Mouse (Mus musculus) left cerebral cortex, postnatal 14 days (tissue): Measurements from ENCODE around the gene 2310022B05Rik. TPM values are rescaled to one million over a fixed set of nuclear protein-coding genes. Genes with fewer than 3 reads are reported as not detected.

ENCODE experiments used
- DNase-seq, 2 experiments: peaks; one replicate each; pipeline ENCODE4 v3.0.0; 2021 to 2022; ENCODE audit warnings: low spot score in 2 of 2, mixed read lengths in 1 of 2
- intact Hi-C: fragments of 180-260 bp; cut with DNase I; formaldehyde crosslinking; loops from one replicate; pipeline ENCODE4 v1.15.1; 2025
- total RNA-seq, 2 experiments: library from RNA; stranded (reverse); gene quantifications; 2 replicates each; pipeline ENCODE4 v1.2.3; 2021

Gene 2310022B05Rik
- total RNA-seq, 2 experiments from 2014 or later: 50.4 to 60.0 TPM

DNA sequence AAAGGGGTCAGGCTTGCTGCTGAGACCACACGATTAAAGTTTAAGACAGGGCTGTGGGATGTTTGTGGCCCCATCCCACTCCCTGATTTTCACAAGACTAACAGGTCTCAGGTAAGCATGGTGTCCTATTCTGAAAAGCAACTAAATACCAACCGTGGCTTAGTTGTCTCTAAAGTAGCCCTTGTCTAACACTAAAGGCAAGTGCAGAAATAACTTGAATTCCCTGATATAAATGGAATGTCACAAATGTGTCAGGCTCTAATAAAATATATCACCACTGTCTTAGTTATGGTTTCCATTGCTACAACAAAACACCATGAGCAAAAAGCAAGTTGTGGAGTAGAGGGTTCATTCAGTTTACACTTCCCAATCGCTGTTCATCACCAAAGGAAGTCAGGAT lies 1.2 kb upstream of the 2310022B05Rik start:
- DNase-seq: no peak
- intact Hi-C loops: loop anchor here (5.0 to 10.0 kb wide), 2 partner anchors 47 to 270 kb away; no protein-coding TSS in a partner anchor

DNA sequence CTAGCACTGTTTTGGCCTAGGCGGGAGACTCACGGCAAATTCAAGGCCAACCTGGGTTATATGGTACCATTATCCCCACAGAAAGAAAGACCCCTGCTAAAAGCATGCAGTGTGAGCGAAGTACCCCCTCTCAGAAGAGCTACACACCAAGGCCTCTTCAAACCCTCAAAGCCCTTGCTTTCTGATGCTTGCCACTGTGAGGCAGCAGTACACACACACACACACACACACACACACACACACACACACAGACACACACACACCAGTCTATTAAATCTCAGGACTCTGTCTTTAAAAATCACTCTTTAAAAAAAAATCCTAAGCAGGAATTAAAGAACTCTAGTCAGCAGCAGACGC lies 683 bp upstream of the 2310022B05Rik start:
- DNase-seq: no peak
- intact Hi-C loops: loop anchor here (5.0 to 10.0 kb wide), 2 partner anchors 47 to 269 kb away; no protein-coding TSS in a partner anchor

DNA sequence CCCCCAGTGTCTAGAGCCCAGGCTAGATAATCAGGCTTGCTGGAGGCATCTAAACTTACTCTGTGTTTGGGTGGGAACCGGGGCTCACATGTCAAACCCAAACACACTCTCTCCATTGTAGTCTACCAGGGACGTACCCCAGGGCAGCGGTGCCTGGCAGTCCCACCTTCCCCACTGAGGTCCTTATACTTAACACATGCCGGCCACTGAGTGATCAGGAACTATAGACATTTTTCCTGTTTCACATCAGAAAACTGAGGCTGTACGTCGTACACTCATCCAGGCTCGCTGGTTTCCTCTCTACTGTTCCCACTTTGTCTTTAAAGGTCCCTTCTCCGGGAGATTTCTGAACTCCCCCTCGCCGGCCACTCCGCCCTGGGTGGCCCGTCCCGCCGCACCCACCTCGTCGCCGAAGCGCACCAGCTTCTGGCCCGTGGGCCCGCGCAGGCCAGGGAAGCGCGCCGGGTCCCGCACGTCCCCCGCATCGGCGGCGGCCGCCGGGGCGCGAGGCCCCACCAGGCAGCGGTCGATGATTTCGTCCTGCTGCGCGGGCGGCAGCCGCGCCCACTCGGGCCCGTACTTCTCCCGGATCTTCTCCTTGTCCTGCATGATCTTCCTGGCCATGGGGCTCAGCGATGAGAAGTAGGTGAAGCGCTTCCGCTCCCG lies 590 bp downstream of the 2310022B05Rik start:
- intact Hi-C loops: loop anchor here (5.0 to 10.0 kb wide), 2 partner anchors 45 to 268 kb away; no protein-coding TSS in a partner anchor
- no peak for DNase-seq

DNA sequence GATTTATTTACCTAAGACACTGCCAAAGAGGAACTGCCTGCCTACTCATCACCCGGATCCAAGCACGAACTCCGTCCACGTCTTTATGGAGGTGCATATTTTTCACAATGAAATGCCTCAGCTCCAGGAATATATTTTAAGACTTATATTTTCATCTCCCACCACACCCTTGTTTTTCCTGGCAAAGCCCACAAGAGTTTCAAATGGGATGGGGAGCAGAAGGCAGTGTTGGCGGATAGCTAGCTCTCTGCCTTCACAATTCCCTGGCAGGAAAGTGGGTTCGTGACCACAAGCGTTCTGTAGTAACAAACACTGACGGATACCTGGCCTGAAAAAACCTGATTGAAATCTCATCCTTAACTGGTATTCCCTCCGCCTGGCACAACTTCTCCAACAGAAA lies 1.4 kb downstream of the 2310022B05Rik start:
- DNase-seq: peak; percentile 48 to 49
- intact Hi-C loops: loop anchor here (5.0 to 10.0 kb wide), 2 partner anchors 44 to 267 kb away; no protein-coding TSS in a partner anchor

DNA sequence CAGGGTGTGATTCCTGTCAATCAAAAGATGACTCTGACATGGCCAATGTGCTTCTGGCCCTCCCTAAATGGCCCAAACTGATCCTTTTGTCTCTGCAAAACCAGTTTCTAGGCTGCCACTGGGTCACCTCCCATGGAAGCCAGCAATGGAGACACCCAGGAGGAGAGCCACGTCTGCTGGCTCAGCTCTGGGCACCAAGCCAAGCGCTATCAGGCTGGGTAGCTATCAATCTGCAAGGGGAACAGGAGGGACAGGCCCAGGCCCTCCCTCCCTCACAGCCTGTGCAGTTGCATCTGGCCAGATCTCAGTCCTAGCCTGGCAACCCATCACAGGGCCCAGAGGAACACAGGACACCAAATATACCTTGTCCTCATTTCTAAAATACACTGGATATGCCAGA lies 4.8 kb downstream of the 2310022B05Rik start:
- peak in 1 of 2 experiments; percentile 52 for DNase-seq
- intact Hi-C loops: no loop called here

DNA sequence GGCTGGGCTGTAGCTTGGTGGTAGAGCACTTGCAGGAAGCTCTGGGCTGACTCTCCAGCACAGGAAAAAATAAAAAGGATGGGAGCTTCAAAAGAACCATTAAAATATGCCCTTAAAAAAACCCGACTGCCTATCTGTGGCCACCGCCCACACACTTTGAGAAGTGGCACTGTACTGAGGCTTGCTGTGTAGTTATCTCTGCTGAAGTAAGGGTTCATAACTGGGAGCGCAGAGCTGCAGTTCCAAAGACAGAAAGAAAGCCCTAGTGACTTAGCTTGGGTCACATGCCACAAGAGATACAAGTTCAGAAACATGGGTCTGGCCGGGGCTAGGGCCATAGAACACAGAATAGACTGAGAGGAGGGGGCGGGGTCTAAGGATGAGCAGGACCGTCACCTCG lies 5.2 kb downstream of the 2310022B05Rik start:
- intact Hi-C loops: no loop called here
- DNase-seq: no peak

DNA sequence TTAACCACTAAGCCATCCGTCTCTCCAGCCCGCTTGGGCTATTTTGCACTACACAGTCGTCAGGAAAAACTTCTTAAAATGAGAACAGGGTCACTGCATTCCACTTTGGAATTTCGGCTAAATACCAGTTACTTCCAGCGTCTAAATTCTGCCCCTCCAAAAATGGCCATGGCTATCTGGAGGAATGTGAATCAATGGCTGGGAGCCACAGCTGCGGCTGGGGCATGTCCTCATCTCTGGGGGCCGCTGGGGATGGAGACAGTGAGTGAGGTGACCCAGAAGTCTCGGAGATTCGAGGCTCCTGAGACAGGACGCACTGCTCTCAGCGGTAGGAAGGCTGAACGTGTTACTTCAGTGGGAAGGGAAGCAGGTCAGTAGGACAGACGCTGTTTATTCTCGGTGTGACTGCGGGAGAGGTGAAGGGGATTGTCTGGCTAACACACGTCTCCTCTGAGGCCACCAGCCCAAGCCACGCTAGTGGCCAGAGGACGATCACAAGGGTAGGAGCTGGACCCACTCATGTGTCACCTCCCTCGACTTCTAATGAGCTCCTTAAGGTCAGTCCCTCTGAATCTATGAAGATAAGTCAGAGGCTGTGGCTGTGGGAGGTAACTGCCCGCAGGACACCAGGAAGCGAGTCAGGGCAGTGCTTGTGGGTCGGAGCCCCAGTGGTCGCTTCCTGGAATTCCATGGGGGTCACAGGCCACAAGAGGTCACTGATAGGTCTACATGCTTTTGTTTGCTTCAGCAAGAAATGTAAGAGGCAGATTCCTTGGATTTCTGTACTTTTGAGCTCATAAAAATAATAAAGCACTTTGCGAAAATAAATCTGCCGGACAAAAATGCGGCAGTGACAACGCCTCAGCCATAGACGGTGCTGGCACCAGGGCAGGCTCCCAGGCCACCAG lies 9.3 kb downstream of the 2310022B05Rik start:
- DNase-seq: no peak
- intact Hi-C loops: no loop called here

DNA sequence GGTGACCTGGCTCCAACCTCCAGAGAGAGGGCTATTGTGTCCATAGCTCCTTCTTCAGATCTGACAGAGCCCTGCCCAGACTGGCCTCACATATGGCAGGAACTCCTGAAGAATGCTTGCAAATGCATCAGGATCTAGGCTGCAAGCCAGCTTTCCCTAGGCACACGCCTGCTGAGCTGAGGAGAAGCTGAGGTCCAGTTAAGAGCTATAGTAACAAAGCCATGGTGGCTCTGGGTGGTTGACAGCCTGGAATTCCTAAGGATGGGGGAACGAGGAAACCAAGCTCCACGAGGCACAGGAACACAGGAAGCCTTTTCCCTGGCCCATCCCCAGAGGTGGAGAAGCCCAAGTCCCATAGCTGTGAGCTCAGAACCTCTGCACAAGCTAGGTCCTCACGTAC lies 10.6 kb downstream of the 2310022B05Rik start:
- peak in 1 of 2 experiments; percentile 30 for DNase-seq
- intact Hi-C loops: no loop called here

DNA sequence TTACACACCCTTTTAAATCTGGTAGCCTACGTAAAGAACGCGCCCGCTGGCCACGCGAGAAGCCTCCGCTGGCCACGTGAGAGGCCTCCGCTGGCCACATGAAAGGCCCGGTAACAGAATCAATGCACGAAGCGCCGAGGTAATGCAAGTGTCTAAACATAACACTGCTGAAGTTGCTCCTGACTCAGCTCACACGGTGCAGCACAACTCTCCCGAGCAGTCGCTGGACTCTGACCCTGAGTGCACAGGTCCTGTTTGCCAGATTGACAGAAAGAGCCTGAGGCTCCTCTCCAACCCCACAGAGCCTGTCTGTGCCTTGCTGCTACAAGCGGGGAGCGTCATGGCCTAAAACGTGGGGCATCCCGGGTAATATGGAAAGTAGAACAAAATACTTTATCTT lies 11.4 kb downstream of the 2310022B05Rik start:
- intact Hi-C loops: no loop called here
- no peak for DNase-seq

DNA sequence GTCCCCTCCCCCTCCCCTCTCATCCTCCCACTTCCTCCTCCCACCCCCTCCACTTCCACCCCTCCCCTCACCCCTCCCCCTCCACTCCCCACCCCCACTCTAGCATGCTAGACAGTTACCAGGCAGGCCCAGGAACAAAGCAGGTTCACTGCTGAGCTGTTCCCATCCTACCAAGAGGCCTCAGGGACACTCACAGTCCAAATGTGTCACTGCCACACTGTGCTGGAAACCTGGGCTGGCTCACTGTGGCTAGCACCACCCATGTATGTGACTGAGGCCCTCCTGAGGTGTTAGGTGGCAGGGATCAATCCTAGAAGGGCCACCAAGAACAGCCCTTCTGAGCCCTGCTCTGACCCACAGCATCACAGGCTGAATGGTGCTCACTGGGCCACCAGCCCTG lies 14.9 kb downstream of the 2310022B05Rik start:
- no peak for DNase-seq
- intact Hi-C loops: no loop called here

DNA sequence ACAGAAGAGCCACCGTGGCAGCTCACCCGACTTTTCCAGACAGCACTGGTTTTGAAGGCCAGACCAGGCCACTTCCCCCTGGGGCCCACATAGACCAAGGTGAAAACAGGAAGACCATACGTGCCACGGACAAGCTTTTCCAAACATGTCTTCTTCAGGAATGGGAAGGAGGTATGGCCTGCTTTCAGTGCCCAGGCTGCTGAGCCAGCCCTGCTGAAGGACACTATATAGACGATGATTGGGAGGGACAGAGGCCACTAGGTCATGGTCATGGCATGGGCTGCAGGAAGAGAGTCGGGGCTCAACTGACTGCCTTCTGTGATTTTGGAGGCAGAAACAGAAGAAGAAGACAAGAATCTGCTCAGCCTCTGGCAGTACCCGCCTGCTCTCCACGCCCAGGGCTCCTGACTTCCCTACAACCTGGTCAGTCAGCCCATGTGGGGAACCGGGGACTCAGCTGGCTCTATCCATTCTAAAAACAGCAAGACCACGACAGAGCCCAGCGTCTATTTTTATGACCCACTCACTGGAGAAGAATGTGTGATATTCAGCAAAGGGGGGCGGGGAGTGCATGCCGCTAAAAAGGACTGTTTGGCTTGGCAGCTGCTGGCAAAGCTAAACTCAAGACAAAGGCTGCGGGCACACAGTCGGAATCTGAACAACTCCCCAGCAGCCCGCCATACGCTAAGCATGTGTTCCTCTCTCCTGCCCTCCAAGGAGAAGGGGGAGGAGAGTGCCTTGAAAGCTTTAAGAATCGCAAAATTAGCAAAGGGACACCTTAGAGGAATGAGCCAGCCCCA lies 19.4 kb downstream of the 2310022B05Rik start:
- DNase-seq: peak; percentile 74 to 91

DNA sequence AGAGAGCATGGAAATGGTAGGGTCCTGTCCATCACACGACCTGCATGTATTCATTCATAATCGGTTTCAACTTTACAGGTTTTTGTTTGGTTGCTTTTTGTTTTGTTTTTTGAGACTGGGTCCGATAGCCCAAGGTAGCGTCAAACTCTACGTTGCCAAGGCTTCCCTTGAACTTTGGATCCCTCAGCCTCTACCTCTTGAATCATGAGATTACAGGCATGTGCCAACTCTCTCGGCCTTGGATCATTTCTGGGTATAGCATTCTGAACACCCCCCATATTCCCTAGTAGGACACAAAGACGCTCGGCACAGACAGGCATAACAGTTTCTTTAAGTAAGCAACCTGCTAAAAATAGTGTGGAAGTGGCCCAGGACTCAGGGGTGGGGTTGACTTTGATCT lies 21.6 kb downstream of the 2310022B05Rik start:
- DNase-seq: no peak
- intact Hi-C loops: no loop called here

More for the DNA sequence above, 19.4 kb downstream of the 2310022B05Rik start:
- intact Hi-C loops: no loop called here

DNA sequence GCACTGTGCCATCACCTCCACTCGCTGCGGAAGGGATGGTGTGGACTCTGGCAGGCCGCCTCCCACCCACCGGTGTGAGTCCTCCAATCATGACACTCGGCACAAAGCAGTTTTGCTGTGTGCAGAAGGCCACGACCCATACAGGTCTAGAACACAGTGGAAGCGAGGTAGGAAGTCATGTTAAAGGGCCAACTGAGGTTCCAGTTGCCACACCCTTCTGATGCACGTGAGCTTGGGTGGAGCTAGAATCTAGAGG lies 28.0 kb downstream of the 2310022B05Rik start:
- no peak for DNase-seq
- intact Hi-C loops: no loop called here

DNA sequence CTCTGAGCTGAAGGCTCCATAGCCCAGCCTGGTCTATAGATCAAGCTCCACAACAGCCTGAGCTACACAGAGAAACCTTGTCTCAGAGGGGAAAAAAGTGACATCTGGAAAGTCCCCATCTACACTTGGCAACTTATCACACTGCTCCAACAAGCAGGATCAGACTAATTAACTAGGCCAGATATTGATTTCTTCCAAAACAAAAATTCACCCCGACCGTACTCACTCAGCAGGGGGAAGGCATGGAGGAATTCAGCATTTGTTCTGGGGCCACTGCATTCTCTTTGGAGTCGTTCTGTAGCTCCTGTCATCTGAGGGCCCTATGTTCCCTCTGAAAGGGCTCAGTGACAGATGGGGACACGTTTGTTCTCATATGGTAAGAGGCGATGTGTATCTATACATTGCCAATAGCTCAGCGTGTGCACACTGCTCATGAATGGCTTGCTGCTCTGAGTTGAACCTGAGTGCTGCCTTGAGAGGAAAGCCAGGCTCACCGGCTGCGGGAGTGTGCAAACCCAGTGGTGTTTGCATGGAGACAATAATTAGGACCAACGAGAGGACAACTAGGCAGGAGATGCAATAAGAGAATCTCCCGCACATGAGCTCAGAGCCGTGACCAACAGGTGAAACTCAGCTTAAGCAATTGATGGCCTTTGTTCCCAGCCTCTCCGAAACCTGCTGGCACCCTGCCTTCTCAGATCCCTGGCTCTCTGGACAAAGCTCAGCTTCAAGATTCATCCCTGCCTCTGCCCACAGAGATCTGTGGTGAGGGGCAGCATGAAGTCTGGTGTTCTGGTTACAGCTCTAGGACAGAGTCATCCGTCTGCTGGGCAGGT lies 28.5 kb downstream of the 2310022B05Rik start:
- DNase-seq: no peak
- intact Hi-C loops: no loop called here

DNA sequence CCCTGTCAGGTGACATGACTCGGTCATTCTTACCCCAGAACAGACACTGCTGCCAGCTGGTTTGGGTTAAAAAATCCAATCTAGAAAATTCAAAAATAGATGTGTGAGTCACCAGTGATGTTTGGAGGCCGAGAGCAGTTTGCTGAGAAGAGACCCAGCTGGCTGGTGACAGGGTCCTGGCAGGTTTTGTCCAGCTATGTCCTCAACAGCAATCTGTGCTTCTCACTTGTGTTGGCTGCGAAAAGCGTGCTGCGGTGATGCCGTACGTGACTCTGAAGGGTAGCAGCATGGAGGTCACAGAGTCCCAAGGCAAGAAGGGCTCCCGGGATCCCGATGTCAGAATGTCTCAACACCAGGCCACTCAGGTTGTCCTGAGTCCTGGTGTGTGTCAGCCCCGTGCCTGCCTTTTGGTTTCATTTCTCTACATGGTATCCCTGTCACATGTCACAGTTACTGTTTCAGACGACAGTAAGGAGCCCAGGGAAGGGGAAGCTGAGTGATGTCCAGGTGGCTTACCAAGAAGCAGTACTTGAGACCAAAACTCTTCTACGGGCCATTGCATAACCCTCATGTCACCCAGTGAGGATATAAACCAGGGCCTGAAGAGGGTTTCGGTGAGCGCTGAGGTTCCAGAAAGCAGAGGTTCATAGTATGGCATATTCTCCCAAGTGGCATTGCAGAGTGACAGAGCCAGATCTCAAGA lies 30.0 kb downstream of the 2310022B05Rik start:
- intact Hi-C loops: no loop called here
- peak; percentile 29 to 78 for DNase-seq

DNA sequence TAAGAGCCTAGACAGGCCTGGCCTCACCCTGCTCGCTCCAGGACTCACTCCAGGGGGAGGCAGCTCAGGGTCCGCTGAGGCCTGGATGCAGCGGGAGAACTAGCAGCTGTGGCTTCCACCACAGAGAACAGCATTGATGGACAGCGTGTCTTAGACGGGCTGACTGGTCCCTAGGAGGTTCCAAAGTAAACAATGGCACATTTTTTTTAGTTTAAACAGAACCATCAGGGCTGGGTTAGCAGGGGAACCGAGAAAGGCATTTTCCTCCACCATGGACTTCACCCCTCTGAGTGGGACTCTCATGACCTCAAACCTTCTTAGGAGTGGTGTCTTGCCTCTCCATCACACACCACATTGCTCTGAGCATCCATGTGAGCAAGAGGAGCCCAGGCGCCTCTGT lies 31.2 kb downstream of the 2310022B05Rik start:
- no peak for DNase-seq
- intact Hi-C loops: no loop called here

DNA sequence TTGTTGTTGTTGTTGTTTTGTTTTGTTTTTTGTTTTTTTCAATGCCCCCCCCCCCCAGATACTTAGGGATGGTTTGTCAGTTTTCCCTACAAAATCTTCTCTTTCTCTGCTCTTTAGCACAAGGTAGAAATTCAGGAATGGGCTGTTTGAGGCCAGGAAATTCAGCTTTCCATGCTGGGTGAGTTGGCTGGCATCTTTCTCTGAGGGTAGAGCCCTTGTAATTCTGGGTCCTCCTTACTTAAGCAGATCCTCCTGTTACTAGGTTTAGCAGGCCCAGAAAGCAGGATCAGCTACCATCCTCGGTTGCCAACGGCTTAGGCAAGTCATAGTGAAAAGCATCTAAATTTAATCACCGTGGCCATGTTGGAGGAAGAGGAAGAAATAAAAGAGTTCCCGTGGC lies 32.3 kb downstream of the 2310022B05Rik start:
- peak in 1 of 2 experiments; percentile 34 for DNase-seq
- intact Hi-C loops: no loop called here

DNA sequence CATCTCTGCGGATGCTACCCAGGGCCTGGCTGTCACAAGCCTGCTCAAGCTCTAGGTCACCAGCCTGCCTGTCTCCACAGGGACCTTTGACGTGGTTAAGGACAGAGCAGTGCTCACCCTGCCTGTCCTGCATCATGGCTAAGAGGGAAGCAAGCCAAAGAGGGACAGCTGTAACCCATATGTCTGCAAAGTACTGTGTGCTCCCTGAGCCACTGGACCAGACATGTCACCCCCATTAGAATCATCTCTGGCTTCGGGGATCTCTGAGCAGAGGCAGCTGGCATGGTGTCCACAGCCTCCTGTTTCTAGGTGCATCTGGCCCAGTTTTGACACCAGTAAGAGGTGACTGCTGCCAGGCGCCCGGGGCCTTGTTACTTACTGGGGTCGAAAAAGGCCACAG lies 32.7 kb downstream of the 2310022B05Rik start:
- no peak for DNase-seq
- intact Hi-C loops: no loop called here

DNA sequence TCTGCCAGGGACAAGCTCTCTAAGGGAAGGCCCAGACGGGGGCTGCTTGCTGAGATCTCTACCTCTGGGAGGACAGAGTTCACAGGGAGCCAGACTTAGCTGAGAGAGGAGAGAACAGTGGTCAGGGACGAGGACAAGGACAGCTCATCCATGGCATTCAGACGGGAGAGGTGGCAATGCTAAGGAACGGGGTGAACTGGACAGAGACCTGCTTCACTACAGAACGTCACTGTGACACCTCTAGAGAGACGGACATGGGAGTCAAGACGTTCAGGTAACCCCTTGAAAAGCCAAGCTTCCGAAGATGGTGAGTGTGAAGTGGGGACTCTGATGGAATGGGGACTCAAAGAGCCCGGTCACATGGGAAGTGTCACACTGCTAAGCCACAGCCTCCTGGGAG lies 36.9 kb downstream of the 2310022B05Rik start:
- DNase-seq: no peak
- intact Hi-C loops: no loop called here
